Mouse (Mus musculus) thymus, adult 2 months (tissue): ENCODE results near the gene Gm45140. TPM values are rescaled to one million over a fixed set of nuclear protein-coding genes. Genes with fewer than 3 reads are reported as not detected.

Source experiments
- DNase-seq: peaks from one replicate; pipeline ENCODE4 v3.0.0; 2021
- H3K27ac ChIP-seq: fragments of 200-500 bp; 2 replicates; pipeline ENCODE4 v1.5.1; 2012; ENCODE audit warnings: low read length, control low read depth; ENCODE audit not compliant: control insufficient read depth, insufficient read depth
- H3K27me3 ChIP-seq: fragments of 200-500 bp; 2 replicates; pipeline ENCODE4 v1.6.1; 2012; ENCODE audit warnings: mild to moderate bottlenecking, low read length, moderate library complexity, mixed read lengths; ENCODE audit not compliant: control insufficient read depth, insufficient read depth
- H3K36me3 ChIP-seq: fragments of 200-500 bp; 2 replicates; pipeline ENCODE4 v1.6.1; 2012; ENCODE audit warnings: mild to moderate bottlenecking, low read length, moderate library complexity; ENCODE audit not compliant: control insufficient read depth, insufficient read depth
- H3K4me1 ChIP-seq: fragments of 200-500 bp; replicated peaks from 2 replicates; pipeline ENCODE4 v1.6.1; 2012; ENCODE audit warnings: low read length; ENCODE audit not compliant: control insufficient read depth, insufficient read depth
- H3K4me3 ChIP-seq: fragments of 200-500 bp; 2 replicates; pipeline ENCODE4 v1.5.1; 2012; ENCODE audit warnings: mild to moderate bottlenecking, low read length, control low read depth, moderate library complexity; ENCODE audit not compliant: control insufficient read depth, insufficient read depth
- CTCF ChIP-seq: fragments of 200-500 bp; IDR thresholded peaks from 2 replicates; pipeline ENCODE4 v1.5.1; 2012; ENCODE audit warnings: mild to moderate bottlenecking, control low read depth, low read length, moderate library complexity, borderline replicate concordance; ENCODE audit not compliant: control insufficient read depth, poor library complexity, insufficient read depth; ENCODE audit errors: extremely low read depth
- POLR2A ChIP-seq: fragments of 200-500 bp; IDR thresholded peaks from 2 replicates; pipeline ENCODE4 v1.6.1; 2012; ENCODE audit warnings: mild to moderate bottlenecking, low read length, control low read depth, moderate library complexity; ENCODE audit not compliant: control insufficient read depth, poor library complexity, insufficient read depth; ENCODE audit errors: extremely low read depth
- WGBS: fragments of 180-500 bp; shearing (Covaris S2); methylation state at CpG from one replicate; pipeline ENCODE4 v1.1.7; 2018; 5-methylcytosine and 5-hydroxymethylcytosine counted together
- polyA plus RNA-seq: library from polyadenylated mRNA; depleted of rRNA; stranded (reverse); fragments of >200 nt; gene quantifications from 2 replicates; pipeline ENCODE4 v1.2.3, GENCODE M21; 2012

The Gm45140 gene
- polyA plus RNA-seq, 1 experiment, result 1.2 TPM

GRCm38 (mm10) chr6:87805448-87805847, 30.1 kb downstream of the Gm45140 start:
- Histone ChIP-seq H3K4me1 (peaks cover 11% of the 10 kb centered on the region), H3K27me3 (no peaks in the 10 kb centered on the region), H3K36me3 (no peaks in the 10 kb centered on the region), H3K4me3 (no peak overlapping the region), H3K27ac (no peak overlapping the region)
- no peak for DNase-seq
- no peak for TF ChIP-seq POLR2A
- TF ChIP-seq CTCF, result no peak
- 94% methylated on average over 7 of the region's 7 CpGs for WGBS

- no peak overlapping the region for H3K4me3 ChIP-seq
- H3K27ac ChIP-seq, result no peak overlapping the region
- H3K4me1 ChIP-seq, result peaks cover 7% of the 10 kb centered on the region; the same call in 1 of the 2 replicates
- DNase-seq, result no peak
- H3K27me3 ChIP-seq, result no peaks in the 10 kb centered on the region
- TF ChIP-seq CTCF (no peak), POLR2A (no peak)
- H3K36me3 ChIP-seq, result no peaks in the 10 kb centered on the region
- 94% methylated on average over 7 of the region's 7 CpGs for WGBS
Observed at GRCm38 (mm10) chr6:87804886-87805285, 30.7 kb downstream of the Gm45140 start.

DNA sequence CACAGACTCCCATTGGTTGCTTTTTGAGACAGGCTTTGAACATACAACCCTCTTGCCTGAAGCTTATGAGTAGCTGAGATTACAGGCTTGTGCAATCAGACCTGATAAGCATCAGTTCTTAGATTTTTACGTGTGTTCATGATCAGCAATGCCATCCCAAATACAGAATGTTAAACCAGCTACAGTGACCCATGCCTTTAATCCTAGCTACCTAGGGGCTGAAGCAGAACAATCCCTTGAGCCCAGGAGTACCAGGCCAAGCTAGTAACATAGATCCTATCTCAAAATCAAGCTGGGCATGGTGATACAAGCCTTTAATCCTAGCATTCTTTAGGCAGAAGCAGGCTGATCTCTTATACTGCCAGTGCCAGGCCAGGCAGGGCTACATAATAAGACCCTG, 31.6 kb downstream of the Gm45140 start:
- 82% methylated on average over 1 of the region's 1 CpGs for WGBS
- no peaks in the 10 kb centered on the region; the same call in 1 of the 2 replicates for H3K4me1 ChIP-seq
- no peak overlapping the region for H3K27ac ChIP-seq
- TF ChIP-seq POLR2A, result no peak
- no peak for DNase-seq
- H3K4me3 ChIP-seq, result no peak overlapping the region
- H3K36me3 ChIP-seq, result no peaks in the 10 kb centered on the region
- H3K27me3 ChIP-seq, result no peaks in the 10 kb centered on the region

- DNase-seq, result no peak
- no peak for TF ChIP-seq CTCF
- TF ChIP-seq POLR2A, result no peak
- Histone ChIP-seq H3K27ac (no peak overlapping the region), H3K4me3 (no peak overlapping the region), H3K27me3 (no peaks in the 10 kb centered on the region), H3K4me1 (no peaks in the 10 kb centered on the region; the same call in 1 of the 2 replicates), H3K36me3 (no peaks in the 10 kb centered on the region)
- WGBS, result 91% methylated on average over 7 of the region's 7 CpGs
Observed at GRCm38 (mm10) chr6:87802462-87802861, 33.1 kb downstream of the Gm45140 start.

DNA sequence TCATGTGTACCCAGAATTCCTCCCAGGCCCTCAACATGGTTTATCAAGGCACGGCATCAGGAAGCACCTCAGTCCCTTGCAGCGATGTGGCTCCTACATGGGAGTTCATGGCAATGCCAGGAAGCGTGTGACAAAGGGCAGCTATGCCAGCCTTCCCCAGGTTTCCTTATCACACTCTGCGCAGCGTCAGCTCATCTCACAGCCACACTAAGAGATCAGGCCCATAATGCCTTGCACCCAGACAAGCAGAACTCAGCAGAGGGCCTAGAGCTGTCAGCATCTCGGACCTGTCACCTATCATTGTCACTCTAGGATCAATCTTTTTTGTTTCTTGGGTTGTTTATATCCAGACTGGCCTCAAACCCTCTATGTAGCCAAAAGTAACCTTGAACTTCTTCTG, 36.0 kb downstream of the Gm45140 start:
- TF ChIP-seq POLR2A (no peak), CTCF (no peak)
- H3K4me1 ChIP-seq, result no peaks in the 10 kb centered on the region
- no peaks in the 10 kb centered on the region for H3K36me3 ChIP-seq
- WGBS, result 94% methylated on average over 6 of the region's 6 CpGs
- no peak overlapping the region for H3K4me3 ChIP-seq
- H3K27me3 ChIP-seq, result no peaks in the 10 kb centered on the region
- DNase-seq, result no peak
- no peak overlapping the region for H3K27ac ChIP-seq

DNA sequence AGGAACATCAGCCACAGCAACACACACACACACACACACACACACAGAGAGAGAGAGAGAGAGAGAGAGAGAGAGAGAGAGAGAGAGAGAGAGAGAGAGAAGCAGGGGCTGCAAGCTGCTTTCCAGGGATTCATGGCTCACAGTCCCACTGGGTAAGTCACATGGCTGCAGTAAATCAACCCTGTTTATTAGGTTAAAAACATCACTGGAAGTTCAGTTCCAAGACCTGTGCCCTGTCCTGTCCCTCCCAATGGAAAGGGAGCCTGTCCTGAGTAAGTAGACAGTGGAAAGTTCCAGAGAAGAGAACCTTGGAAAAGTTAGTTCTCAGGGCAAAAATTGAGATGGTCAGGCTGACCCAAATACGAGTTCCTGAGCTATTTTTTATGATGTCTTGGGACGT, 38.3 kb downstream of the Gm45140 start:
- H3K36me3 ChIP-seq, result no peaks in the 10 kb centered on the region
- no peak for DNase-seq
- no peaks in the 10 kb centered on the region for H3K4me1 ChIP-seq
- 89% methylated on average over 2 of the region's 2 CpGs for WGBS
- no peak overlapping the region for H3K4me3 ChIP-seq
- no peak overlapping the region for H3K27ac ChIP-seq
- no peaks in the 10 kb centered on the region for H3K27me3 ChIP-seq
- TF ChIP-seq CTCF (no peak), POLR2A (no peak)

DNA sequence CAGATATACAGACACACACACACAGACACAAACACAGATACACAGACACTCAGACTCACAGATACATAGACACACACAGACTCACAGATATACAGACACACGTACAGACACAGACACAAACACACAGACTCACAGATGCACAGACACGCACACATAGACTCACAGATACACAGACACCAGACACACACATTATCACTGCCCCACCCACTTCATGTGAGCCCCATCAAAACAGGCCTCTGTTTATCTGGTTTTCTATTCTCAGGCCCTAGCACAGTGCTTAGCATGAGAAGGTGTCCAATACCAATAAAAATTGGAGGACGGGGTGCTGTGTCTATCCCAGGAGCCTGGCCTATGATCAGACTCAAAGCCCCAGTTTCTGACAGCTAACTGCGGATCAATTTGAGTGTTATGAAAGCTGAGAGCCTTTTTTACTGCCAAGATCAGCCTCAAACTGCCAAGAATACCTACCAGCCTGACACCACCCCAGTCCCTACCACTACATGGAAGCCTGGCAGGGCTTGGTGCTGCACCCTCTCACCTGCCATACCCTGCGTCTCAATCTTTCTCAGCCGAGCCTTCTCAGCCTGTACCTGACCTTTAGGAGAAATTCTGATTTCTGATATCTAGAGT, 39.2 kb downstream of the Gm45140 start:
- no peak overlapping the region for H3K27ac ChIP-seq
- H3K4me1 ChIP-seq, result no peaks in the 10 kb centered on the region
- H3K36me3 ChIP-seq, result no peaks in the 10 kb centered on the region
- no peak overlapping the region for H3K4me3 ChIP-seq
- TF ChIP-seq CTCF (no peak), POLR2A (no peak)
- WGBS, result 93% methylated on average over 6 of the region's 6 CpGs
- H3K27me3 ChIP-seq, result no peaks in the 10 kb centered on the region
- no peak for DNase-seq
